Mouse (Mus musculus): Measurements from ENCODE around the gene Med16.

- TF ChIP-seq POLR2A (IDR thresholded peaks at IDR 0.05; ENCODE audit: borderline replicate concordance, low read depth, low read length) (no peak), CTCF (IDR thresholded peaks at IDR 0.05; ENCODE audit: low read depth, low read length) (no peak)
These were observed 56.5 kb downstream of the Med16 start for GRCm38 (mm10) chr10:79852107-79852789.

Measured in bone marrow macrophage, adult 2 months (primary cell).